Mouse (Mus musculus): ENCODE measurements around the gene Slc25a22. TPM values are rescaled to one million over a fixed set of nuclear protein-coding genes. Genes with fewer than 3 reads are reported as not detected.
"Not testable (repeated sequence)": the region's sequence is repeated elsewhere in the genome, so short reads cannot be mapped to it uniquely, and the experiment has no call there.

The Slc25a22 gene
- total RNA-seq, 2 experiments from 2014 or later: 60.0 to 96.2 TPM

- peak; percentile 49 to 55 for DNase-seq
- intact Hi-C loops (cut with DNase I): loop anchor here (10.0 kb wide), 1 partner anchor 516 kb away; the partner anchor contains the start of gene Pgghg
These were observed 22.9 kb upstream of the Slc25a22 start, which contains the start of gene Cracr2b for GRCm38 (mm10) chr7:141460391-141461113. Gene Cracr2b (plus strand): TSS chr7:141461094.

DNA sequence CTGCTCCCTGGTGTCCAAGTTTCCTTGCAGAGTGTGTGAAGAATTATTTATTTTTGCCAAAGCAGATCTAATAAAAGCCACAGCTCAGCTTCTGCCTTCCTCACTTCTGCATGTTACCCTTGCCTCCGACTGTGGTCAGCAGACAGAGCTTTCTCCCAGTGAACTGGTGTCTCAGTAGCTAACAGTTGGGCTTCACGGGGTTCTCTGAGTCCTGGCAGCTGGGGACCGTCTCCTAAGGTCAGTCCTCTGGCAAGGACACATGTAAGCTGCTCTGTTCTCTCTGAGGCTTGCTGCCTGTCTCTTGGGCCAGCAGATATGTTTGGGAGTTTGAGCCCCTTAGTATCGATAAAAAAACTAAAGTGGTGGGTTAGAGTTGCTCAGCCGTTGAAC lies 22.3 kb upstream of the Slc25a22 start:
- intact Hi-C loops (cut with DNase I): loop anchor here (10.0 kb wide), 1 partner anchor 515 kb away; the partner anchor contains the start of gene Pgghg

GRCm38 (mm10) chr7:141459301-141459711 lies 21.6 kb upstream of the Slc25a22 start:
- peak; percentile 14 to 42 for DNase-seq
- intact Hi-C loops (cut with DNase I): loop anchor here (5.0 kb wide), 1 partner anchor 47 kb away; the partner anchor contains the start of gene Gatd1

More for the DNA sequence above, 22.3 kb upstream of the Slc25a22 start:
- peak in 1 of 2 experiments; percentile 31 for DNase-seq

GRCm38 (mm10) chr7:141458661-141459060 lies 21.0 kb upstream of the Slc25a22 start:
- peak in 1 of 2 experiments; percentile 22 for DNase-seq
- intact Hi-C loops (cut with DNase I): loop anchor here (5.0 kb wide), 1 partner anchor 46 kb away; the partner anchor contains the start of gene Gatd1

DNA sequence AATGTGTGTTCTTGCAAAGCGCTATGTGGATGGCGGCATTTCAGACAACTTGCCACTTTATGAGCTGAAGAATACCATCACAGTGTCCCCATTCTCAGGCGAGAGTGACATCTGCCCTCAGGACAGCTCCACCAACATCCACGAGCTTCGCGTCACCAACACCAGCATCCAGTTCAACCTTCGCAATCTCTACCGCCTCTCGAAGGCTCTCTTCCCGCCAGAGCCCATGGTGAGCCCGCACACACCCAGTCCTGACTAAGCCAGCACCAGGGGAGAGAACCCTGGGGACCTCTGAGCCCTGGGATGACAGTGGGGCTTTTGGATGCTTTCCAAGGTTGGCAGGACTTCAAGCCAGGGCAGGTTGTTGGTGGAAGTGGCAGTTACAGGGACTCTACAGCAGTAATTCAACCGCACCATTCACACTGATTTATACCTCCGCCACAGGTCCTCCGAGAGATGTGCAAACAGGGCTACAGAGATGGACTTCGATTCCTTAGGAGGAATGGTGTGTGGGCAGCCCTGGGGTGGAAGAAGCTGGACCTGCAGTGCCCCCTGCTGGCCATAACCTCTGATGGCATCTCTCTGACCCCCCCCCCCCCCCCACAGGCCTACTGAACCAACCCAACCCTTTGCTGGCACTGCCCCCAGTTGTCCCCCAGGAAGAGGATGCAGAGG lies 20.4 kb upstream of the Slc25a22 start:
- peak; percentile 66 to 71 for DNase-seq
- intact Hi-C loops (cut with DNase I): loop anchor here (5.0 kb wide), 1 partner anchor 46 kb away; the partner anchor contains the start of gene Gatd1

GRCm38 (mm10) chr7:141457236-141457635 lies 19.5 kb upstream of the Slc25a22 start:
- no peak for DNase-seq
- intact Hi-C loops (cut with DNase I): loop anchor here (5.0 kb wide), 1 partner anchor 45 kb away; the partner anchor contains the start of gene Gatd1

DNA sequence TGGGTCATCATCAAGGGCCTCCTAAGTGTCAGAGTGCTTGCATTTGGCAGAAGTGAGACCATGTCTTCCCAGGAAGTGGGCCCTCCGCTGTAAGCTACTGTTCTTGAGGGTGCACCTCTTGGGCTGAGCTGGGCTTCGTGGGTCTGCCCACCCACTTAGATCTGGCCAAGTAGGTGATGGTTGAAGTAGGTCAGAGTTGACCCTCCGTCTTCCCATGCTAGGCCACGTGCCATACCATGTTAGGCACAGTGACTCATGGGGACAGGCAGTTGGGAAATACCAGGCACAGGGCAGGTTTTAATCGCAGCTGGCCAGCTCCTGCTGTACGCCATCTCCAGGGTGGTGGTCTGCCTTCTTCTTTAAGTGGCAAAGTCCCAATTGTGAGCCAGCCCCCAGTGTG lies 19.0 kb upstream of the Slc25a22 start:
- peak; percentile 41 to 63 for DNase-seq
- intact Hi-C loops (cut with DNase I): loop anchor here (5.0 kb wide), 1 partner anchor 44 kb away; the partner anchor contains the start of gene Gatd1

GRCm38 (mm10) chr7:141455610-141456314 lies 18.1 kb upstream of the Slc25a22 start:
- intact Hi-C loops (cut with DNase I): loop anchor here (1.0 to 5.0 kb wide), 2 partner anchors 12 to 43 kb away; partner anchors contain the start of genes Cd151 and Gatd1
- peak; percentile 77 to 87 for DNase-seq

GRCm38 (mm10) chr7:141454967-141455551 lies 17.4 kb upstream of the Slc25a22 start, which contains the start of gene Pnpla2:
Gene Pnpla2 (plus strand): TSS chr7:141455198.
- DNase-seq: peak; percentile 94
- intact Hi-C loops (cut with DNase I): loop anchor here (1.0 to 5.0 kb wide), 2 partner anchors 12 to 43 kb away; partner anchors contain the start of genes Cd151 and Gatd1

- intact Hi-C loops (cut with DNase I): no loop called here
These were observed 15.9 kb upstream of the Slc25a22 start for GRCm38 (mm10) chr7:141453636-141454035.

DNA sequence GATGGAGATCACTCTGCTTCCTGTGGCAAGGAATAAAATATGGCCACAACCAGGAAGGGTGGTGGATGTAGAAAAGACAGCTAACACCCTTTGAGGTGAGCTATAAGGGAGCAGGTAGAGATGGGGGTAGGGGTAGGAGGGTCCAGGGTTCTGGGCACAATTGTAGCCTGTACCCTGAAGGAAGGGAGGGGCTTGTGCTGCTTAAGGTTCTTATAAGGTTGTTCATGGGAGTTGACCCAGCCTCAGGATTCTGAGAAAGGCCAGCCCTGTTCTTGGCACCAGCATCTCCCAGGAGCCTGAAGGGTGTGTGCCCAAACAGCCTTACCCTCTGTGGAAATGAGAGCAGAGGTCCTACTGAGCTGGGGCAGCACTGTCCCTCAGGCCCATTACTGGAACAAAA lies 14.2 kb upstream of the Slc25a22 start:
- DNase-seq: no peak

More at GRCm38 (mm10) chr7:141453636-141454035, 15.9 kb upstream of the Slc25a22 start:
- no peak for DNase-seq

GRCm38 (mm10) chr7:141447110-141447991 lies 9.7 kb upstream of the Slc25a22 start, which contains the start of gene Rplp2:
Gene Rplp2 (plus strand): TSS chr7:141447370.
- intact Hi-C loops (cut with DNase I): no loop called here
- DNase-seq: peak; percentile 92 to 97

More for the DNA sequence above, 14.2 kb upstream of the Slc25a22 start:
- intact Hi-C loops (cut with DNase I): no loop called here

DNA sequence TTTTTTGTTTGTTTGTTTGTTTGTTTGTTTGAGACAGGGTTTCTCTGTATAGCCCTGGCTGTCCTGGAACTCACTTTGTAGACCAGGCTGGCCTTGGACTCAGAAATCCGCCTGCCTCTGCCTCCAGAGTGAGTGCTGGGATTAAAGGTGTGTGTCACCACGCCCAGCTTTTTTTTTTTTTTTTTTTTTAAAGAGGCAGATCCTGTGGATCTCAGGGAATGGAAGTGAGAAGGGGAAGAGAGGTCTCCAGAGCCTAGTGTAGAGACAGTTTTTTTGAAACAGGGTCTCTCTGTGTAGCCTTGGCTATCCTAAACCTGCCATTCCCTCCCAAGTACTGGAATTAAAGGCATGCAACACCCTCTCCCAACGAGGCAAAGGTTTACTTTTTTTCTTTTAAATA lies 8.7 kb upstream of the Slc25a22 start:
- DNase-seq; intact Hi-C loops (cut with DNase I): not testable (repeated sequence)

DNA sequence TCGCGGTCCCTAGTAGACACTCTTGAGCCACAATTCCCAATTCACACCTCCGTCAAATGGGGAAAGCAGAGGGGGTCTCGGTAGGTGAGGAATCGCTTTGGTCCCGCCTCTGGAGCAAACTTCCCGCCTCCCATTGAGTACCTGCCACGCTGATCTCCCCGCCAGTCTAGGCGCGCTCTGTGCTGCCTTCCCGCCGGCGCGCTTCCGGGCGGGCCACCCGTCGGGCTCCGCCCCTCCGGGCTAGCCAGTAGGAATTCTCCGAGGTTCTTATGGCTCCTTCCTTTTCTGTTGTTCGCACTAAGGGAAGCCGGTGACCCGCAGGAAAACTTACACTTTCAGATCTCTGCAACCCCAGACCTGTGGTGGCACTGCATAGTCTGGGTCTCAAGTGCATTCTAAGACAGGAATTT lies 6.1 kb upstream of the Slc25a22 start, which contains the start of gene Pidd1:
Pidd1 (minus strand) TSS at position 198 of the 410 bp plus-strand sequence.
- DNase-seq: peak; percentile 67
- intact Hi-C loops (cut with DNase I): no loop called here

GRCm38 (mm10) chr7:141443081-141443821 lies 5.6 kb upstream of the Slc25a22 start:
- intact Hi-C loops (cut with DNase I): no loop called here
- no peak for DNase-seq

DNA sequence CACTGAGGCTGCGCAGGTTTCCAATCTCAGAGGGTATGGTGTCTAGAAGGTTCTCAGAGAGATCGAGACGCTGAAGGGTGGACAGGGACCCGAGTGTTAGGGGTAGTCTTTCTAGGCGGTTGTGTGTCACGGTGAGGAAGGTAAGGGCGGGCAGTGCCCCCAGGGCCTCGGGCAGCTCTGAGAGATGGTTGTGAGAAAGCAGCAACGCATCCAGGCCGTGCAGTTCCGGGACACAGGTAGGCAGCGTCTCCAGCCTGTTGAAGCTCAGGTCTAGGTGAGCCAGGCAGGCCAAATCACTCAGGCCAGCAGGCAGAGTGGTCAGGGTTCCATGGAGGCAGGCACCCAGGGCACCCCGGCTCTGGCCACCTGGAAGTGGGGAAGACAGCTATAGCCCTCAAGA lies 4.5 kb upstream of the Slc25a22 start:
- intact Hi-C loops (cut with DNase I): no loop called here
- no peak for DNase-seq

- intact Hi-C loops (cut with DNase I): no loop called here
- DNase-seq: no peak
These were observed 3.8 kb upstream of the Slc25a22 start for GRCm38 (mm10) chr7:141441460-141441859.

DNA sequence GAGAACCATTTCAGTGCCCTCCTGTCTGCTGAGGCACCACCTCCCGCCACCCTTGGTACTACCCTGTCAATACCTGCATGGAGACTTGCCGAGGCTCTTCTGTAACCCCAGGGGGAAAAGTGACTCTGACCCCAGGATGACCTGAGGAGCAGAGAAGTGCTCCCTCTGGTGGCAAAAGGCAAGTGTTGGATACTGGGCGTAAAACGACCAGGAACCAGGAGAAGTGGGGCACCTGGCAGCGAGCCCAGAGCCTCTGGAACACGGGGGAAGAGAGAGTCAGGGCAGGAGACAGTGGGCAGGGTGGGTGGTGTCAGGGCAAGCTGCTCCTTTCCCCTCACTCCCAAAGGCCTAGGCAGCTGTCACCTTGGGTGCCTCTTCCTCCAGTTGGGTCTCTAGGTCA lies 2.9 kb upstream of the Slc25a22 start:
- intact Hi-C loops (cut with DNase I): no loop called here
- peak; percentile 50 to 60 for DNase-seq
